Mouse (Mus musculus) lung, adult 2 months (tissue): ENCODE data around the gene Ino80. TPM values are rescaled to one million over a fixed set of nuclear protein-coding genes. Genes with fewer than 3 reads are reported as not detected.

Source experiments
- DNase-seq: peaks from one replicate; pipeline ENCODE4 v3.0.0; 2022
- H3K4me1 ChIP-seq: fragments of 200-500 bp; 2 replicates; pipeline ENCODE4 v1.6.1; 2011; ENCODE audit warnings: low read length; ENCODE audit not compliant: control insufficient read depth, insufficient read depth
- H3K4me3 ChIP-seq: fragments of 200-500 bp; replicated peaks from 2 replicates; pipeline ENCODE3; 2011; ENCODE audit warnings: low read depth, mild to moderate bottlenecking, control low read depth, low read length; ENCODE audit errors: extremely low read depth
- CTCF ChIP-seq: fragments of 200-500 bp; IDR thresholded peaks from 2 replicates; pipeline ENCODE4 v1.5.1; 2011; ENCODE audit warnings: mild to moderate bottlenecking, low read length, control low read depth; ENCODE audit not compliant: insufficient read depth
- POLR2A ChIP-seq: fragments of 200-500 bp; IDR thresholded peaks from 2 replicates; pipeline ENCODE4 v1.6.1; 2011; ENCODE audit warnings: low read depth, mild to moderate bottlenecking, control low read depth, low read length, borderline replicate concordance; ENCODE audit errors: extremely low read depth
- WGBS: fragments of 180-500 bp; shearing (Covaris S2); methylation state at CpG from one replicate; pipeline ENCODE4 v1.1.7; 2018; 5-methylcytosine and 5-hydroxymethylcytosine counted together
- polyA plus RNA-seq: library from polyadenylated mRNA; depleted of rRNA; stranded (reverse); fragments of >200 nt; gene quantifications from 2 replicates; pipeline ENCODE4 v1.2.3, GENCODE M21; 2012

Ino80 gene
- polyA plus RNA-seq, 1 experiment: 8.7 TPM

- 91% methylated on average over 1 of the region's 1 CpGs for WGBS
- Histone ChIP-seq H3K4me3 (no peak overlapping the region), H3K4me1 (no peaks in the 10 kb centered on the region)
- DNase-seq: no peak
- TF ChIP-seq CTCF (no peak), POLR2A (no peak)
Measured at GRCm38 (mm10) chr2:119398665-119399064, 78.8 kb downstream of the Ino80 start.

GRCm38 (mm10) chr2:119398252-119398651, 79.2 kb downstream of the Ino80 start:
- H3K4me3 ChIP-seq: no peak overlapping the region
- no peaks in the 10 kb centered on the region for H3K4me1 ChIP-seq
- no peak for DNase-seq
- 79% methylated on average over 5 of the region's 5 CpGs for WGBS
- TF ChIP-seq POLR2A: no peak
- 0 out of 2 replicates have a peak, but pooled peaks have one; percentile 26 for TF ChIP-seq CTCF

DNA sequence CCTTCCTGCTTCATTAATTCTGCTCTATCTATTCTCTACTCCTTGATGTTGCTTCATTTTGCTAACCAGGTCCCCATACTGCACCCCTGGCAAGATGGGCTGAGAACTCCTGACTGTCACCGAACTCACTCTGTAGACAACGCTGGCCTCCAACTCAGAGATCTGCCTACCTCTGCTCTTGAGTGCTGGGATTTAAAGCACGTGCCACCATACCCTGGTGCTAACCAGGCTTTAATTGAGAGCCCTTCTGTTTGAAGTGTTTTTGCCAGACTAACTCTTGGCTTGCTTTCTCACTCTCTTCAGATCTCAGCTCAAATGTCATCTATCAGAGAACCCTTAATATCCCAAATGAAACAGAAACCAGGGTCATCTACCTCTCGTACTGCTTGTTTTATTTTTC, 87.5 kb downstream of the Ino80 start:
- Histone ChIP-seq H3K4me3 (no peak overlapping the region), H3K4me1 (peaks cover 3% of the 10 kb centered on the region)
- TF ChIP-seq POLR2A (no peak), CTCF (no peak)
- peak; percentile 18 for DNase-seq
- 74% methylated on average over 4 of the region's 4 CpGs for WGBS

DNA sequence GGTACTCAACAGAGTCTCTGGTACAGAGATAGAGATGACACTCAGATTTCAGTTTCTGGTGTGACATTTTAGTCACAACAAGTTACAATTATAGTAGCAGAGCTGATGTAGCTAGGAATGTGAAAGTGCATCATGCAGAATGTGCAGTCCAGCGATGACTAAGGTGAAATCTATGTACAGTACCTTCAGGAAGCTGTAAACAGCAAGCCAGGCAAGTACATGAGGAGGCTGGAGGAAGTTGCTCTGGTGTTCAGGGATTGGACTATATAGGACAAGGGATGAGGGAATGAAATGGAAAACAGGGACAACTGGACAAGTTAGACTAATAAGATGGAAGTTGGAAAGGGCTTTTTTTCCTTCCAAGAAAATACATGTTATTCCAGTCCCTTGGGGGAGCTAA, 89.2 kb downstream of the Ino80 start:
- H3K4me1 ChIP-seq: peaks cover 3% of the 10 kb centered on the region
- 57% methylated on average over 1 of the region's 1 CpGs for WGBS
- H3K4me3 ChIP-seq: no peak overlapping the region
- DNase-seq: no peak
- TF ChIP-seq POLR2A (no peak), CTCF (no peak)

DNA sequence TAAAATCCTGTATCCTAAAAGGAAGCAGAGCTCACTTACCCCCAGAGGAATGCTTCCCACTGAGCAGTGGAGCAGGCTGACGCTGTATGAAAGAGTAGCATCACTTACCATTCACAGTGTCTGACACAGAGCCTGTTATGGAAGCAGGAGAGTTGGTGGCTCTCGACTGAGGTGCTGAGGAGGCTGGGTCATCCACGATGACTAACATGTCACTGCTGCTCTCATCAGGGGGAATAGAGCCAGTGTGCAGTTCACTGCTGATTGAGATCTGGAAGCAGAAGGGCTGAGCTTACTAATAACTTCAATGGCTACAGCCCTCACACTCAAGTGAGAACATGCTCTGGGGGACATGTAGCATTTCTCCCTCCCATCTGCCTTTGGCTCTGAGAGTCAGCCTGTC, 98.0 kb downstream of the Ino80 start:
- no peak for DNase-seq
- 85% methylated on average over 3 of the region's 3 CpGs for WGBS
- H3K4me1 ChIP-seq: peaks cover 9% of the 10 kb centered on the region
- no peak overlapping the region for H3K4me3 ChIP-seq
- TF ChIP-seq POLR2A: no peak

DNA sequence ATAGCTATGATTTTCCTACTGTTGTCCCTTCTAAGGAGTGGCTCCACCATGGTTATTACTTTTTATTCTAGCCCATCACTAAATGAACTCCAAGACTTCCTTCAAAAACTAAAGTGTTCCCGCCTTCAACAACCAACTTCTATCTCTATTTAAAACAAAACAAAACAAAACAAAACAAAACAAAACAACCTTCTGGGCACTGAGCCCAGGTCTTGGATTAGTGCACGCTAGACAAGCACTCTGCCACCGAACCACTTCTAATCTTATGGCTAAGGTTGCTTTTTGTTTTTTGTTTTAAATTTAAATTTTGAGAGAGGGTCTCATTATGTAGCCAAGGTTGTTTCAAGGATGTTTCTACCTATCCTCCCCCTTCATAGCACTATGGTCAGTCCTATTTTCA, 99.7 kb downstream of the Ino80 start:
- DNase-seq: no peak
- Histone ChIP-seq H3K4me1 (peaks cover 9% of the 10 kb centered on the region), H3K4me3 (no peak overlapping the region)
- no peak for TF ChIP-seq CTCF
- no peak for TF ChIP-seq POLR2A
- WGBS: 33% methylated on average over 3 of the region's 3 CpGs

GRCm38 (mm10) chr2:119377286-119377685, 100.2 kb downstream of the Ino80 start:
- 65% methylated on average over 9 of the region's 9 CpGs for WGBS
- Histone ChIP-seq H3K4me1 (peaks cover 9% of the 10 kb centered on the region), H3K4me3 (no peak overlapping the region)
- DNase-seq: peak; percentile 14
- 0 out of 2 replicates have a peak, but pooled peaks have one; percentile 25 for TF ChIP-seq POLR2A
- no peak for TF ChIP-seq CTCF

- WGBS: 83% methylated on average over 10 of the region's 10 CpGs
- no peaks in the 10 kb centered on the region for H3K4me1 ChIP-seq
- no peak overlapping the region for H3K4me3 ChIP-seq
- no peak for DNase-seq
- no peak for TF ChIP-seq POLR2A
- no peak for TF ChIP-seq CTCF
Measured at GRCm38 (mm10) chr2:119370116-119370515, 107.4 kb downstream of the Ino80 start.

DNA sequence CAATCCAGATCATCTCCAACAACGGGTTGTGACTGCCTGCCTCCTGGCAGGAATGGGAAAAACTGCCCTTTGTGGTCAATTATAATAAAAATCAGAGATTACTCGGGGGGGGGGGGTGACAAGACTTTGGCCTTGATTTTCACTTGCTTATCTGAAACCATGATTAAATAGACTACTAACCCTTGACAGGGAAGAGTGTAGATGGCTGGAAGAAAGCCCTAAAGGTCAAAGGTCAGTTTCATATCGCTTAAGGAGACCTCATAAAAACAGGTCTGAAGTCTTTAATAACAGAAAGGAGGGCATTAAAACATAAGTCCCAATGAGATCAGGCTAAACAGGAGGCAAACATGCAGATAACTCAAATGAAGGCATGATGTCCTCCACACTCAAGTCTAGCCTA, 110.1 kb downstream of the Ino80 start:
- 72% methylated on average over 3 of the region's 3 CpGs for WGBS
- no peak for DNase-seq
- Histone ChIP-seq H3K4me3 (no peak overlapping the region), H3K4me1 (no peaks in the 10 kb centered on the region)
- no peak for TF ChIP-seq CTCF
- no peak for TF ChIP-seq POLR2A

DNA sequence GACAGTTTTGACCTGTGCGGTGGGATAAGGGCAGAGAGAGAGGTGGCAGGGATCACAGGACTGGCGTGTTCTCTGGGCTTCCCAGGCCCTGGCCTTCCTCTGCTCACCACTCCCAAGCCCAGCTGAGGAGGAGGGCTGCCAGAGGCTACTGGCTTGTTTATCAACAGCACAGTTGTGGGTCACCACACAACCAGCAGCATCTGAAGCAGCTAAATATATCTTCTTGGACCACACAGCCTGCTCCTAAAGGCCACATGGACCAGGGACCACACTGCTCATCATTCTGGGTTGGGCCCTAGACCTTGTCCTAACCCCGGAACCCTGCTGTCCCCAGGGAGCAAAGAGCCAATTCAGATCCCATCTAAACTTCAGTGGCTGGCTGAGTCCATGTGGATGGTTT, 112.5 kb downstream of the Ino80 start:
- no peak overlapping the region for H3K4me3 ChIP-seq
- TF ChIP-seq POLR2A (no peak), CTCF (no peak)
- no peaks in the 10 kb centered on the region for H3K4me1 ChIP-seq
- DNase-seq: no peak
- 74% methylated on average over 3 of the region's 3 CpGs for WGBS
